Mouse (Mus musculus): ENCODE measurements around the gene P2ry14. TPM values are rescaled to one million over a fixed set of nuclear protein-coding genes. Genes with fewer than 3 reads are reported as not detected.

The P2ry14 gene
- polyA plus RNA-seq (2015; fragmentation: Nextera tagmentation; extraction: Ambion mirVana): 29.7 and 31.3 TPM in 2 replicates

GRCm38 (mm10) chr3:59153424-59153823 is at the start of gene P2ry14:
Gene P2ry14 (minus strand): TSS chr3:59153618.
- Histone ChIP-seq H3K27me3 (ENCODE audit: control insufficient read depth, insufficient read depth, low read depth, low read length) (no peaks in the 10 kb centered on the region), H3K27ac (ENCODE audit: low read length) (no peak within 1 kb of the TSS), H3K4me3 (ENCODE audit: low read length) (no peak within 1 kb of the TSS), H3K4me2 (ENCODE audit: low read depth, low read length) (no peak within 1 kb of the TSS), H3K9me3 (ENCODE audit: control insufficient read depth, low read length) (no peaks in the 10 kb centered on the region), H3K9ac (ENCODE audit: low read length) (no peak within 1 kb of the TSS), H3K36me3 (ENCODE audit: control insufficient read depth, insufficient read depth, low read length) (no peaks in the 10 kb centered on the region), H3K4me1 (replicated peaks; ENCODE audit: control insufficient read depth, insufficient read depth, low read length) (no peaks in the 10 kb centered on the region)
- no peak for ATAC-seq (ENCODE audit: low read depth)
- WGBS: 64% methylated on average over 5 of the region's 5 CpGs

- no peak overlapping the region for H3K27ac ChIP-seq (ENCODE audit: low read length)
- H3K4me3 ChIP-seq (ENCODE audit: low read length): no peak overlapping the region
- H3K9me3 ChIP-seq (ENCODE audit: control insufficient read depth, low read length): no peaks in the 10 kb centered on the region
- no peak overlapping the region for H3K9ac ChIP-seq (ENCODE audit: low read length)
- no peak for ATAC-seq (ENCODE audit: low read depth)
- no peaks in the 10 kb centered on the region for H3K36me3 ChIP-seq (ENCODE audit: control insufficient read depth, insufficient read depth, low read length)
- H3K4me1 ChIP-seq (replicated peaks; ENCODE audit: control insufficient read depth, insufficient read depth, low read length): no peaks in the 10 kb centered on the region; the same call in 1 of the 2 replicates
- WGBS: 58% methylated on average over 4 of the region's 4 CpGs
- H3K4me2 ChIP-seq (ENCODE audit: low read depth, low read length): no peak overlapping the region
- no peaks in the 10 kb centered on the region for H3K27me3 ChIP-seq (ENCODE audit: control insufficient read depth, insufficient read depth, low read depth, low read length)
Observed at GRCm38 (mm10) chr3:59197329-59197948, 44.0 kb upstream of the P2ry14 start.

- WGBS: 79% methylated on average over 7 of the region's 7 CpGs
- Histone ChIP-seq H3K4me3 (ENCODE audit: low read length) (no peak within 1 kb of the TSS), H3K27ac (ENCODE audit: low read length) (no peak within 1 kb of the TSS)
Observed at GRCm38 (mm10) chr3:59194938-59195337, 41.5 kb upstream of the P2ry14 start, which contains the start of gene Gpr87. Gene Gpr87 (minus strand): TSS chr3:59195104.

GRCm38 (mm10) chr3:59194099-59194498 is 40.7 kb upstream of the P2ry14 start:
- Histone ChIP-seq H3K27me3 (ENCODE audit: control insufficient read depth, insufficient read depth, low read depth, low read length) (no peaks in the 10 kb centered on the region), H3K4me2 (ENCODE audit: low read depth, low read length) (no peak overlapping the region), H3K27ac (ENCODE audit: low read length) (no peak overlapping the region), H3K36me3 (ENCODE audit: control insufficient read depth, insufficient read depth, low read length) (no peaks in the 10 kb centered on the region), H3K4me1 (replicated peaks; ENCODE audit: control insufficient read depth, insufficient read depth, low read length) (no peaks in the 10 kb centered on the region), H3K9me3 (ENCODE audit: control insufficient read depth, low read length) (no peaks in the 10 kb centered on the region), H3K9ac (ENCODE audit: low read length) (no peak overlapping the region), H3K4me3 (ENCODE audit: low read length) (no peak overlapping the region)
- ATAC-seq (ENCODE audit: low read depth): no peak
- WGBS: 90% methylated on average over 7 of the region's 7 CpGs

More at GRCm38 (mm10) chr3:59194938-59195337, 41.5 kb upstream of the P2ry14 start, which contains the start of gene Gpr87:
- no peak for ATAC-seq (ENCODE audit: low read depth)
- Histone ChIP-seq H3K27me3 (ENCODE audit: control insufficient read depth, insufficient read depth, low read depth, low read length) (no peaks in the 10 kb centered on the region), H3K4me1 (replicated peaks; ENCODE audit: control insufficient read depth, insufficient read depth, low read length) (no peaks in the 10 kb centered on the region), H3K9me3 (ENCODE audit: control insufficient read depth, low read length) (no peaks in the 10 kb centered on the region), H3K36me3 (ENCODE audit: control insufficient read depth, insufficient read depth, low read length) (no peaks in the 10 kb centered on the region), H3K4me2 (ENCODE audit: low read depth, low read length) (no peak within 1 kb of the TSS), H3K9ac (ENCODE audit: low read length) (no peak within 1 kb of the TSS)

GRCm38 (mm10) chr3:59191674-59192073 is 38.3 kb upstream of the P2ry14 start:
- Histone ChIP-seq H3K4me1 (replicated peaks; ENCODE audit: control insufficient read depth, insufficient read depth, low read length) (no peaks in the 10 kb centered on the region), H3K4me3 (ENCODE audit: low read length) (no peak overlapping the region), H3K27me3 (ENCODE audit: control insufficient read depth, insufficient read depth, low read depth, low read length) (no peaks in the 10 kb centered on the region), H3K9ac (ENCODE audit: low read length) (no peak overlapping the region), H3K9me3 (ENCODE audit: control insufficient read depth, low read length) (no peaks in the 10 kb centered on the region), H3K36me3 (ENCODE audit: control insufficient read depth, insufficient read depth, low read length) (no peaks in the 10 kb centered on the region), H3K4me2 (ENCODE audit: low read depth, low read length) (no peak overlapping the region), H3K27ac (ENCODE audit: low read length) (no peak overlapping the region)
- no peak for ATAC-seq (ENCODE audit: low read depth)
- WGBS: 94% methylated on average over 6 of the region's 6 CpGs

GRCm38 (mm10) chr3:59187336-59187735 is 33.9 kb upstream of the P2ry14 start:
- Histone ChIP-seq H3K27me3 (ENCODE audit: control insufficient read depth, insufficient read depth, low read depth, low read length) (no peaks in the 10 kb centered on the region), H3K4me3 (ENCODE audit: low read length) (no peak overlapping the region), H3K4me1 (replicated peaks; ENCODE audit: control insufficient read depth, insufficient read depth, low read length) (0 out of 2 replicates have a peak, but pooled peaks cover 3% of the 10 kb centered on the region), H3K36me3 (ENCODE audit: control insufficient read depth, insufficient read depth, low read length) (no peaks in the 10 kb centered on the region), H3K9ac (ENCODE audit: low read length) (no peak overlapping the region), H3K9me3 (ENCODE audit: control insufficient read depth, low read length) (no peaks in the 10 kb centered on the region), H3K27ac (ENCODE audit: low read length) (no peak overlapping the region), H3K4me2 (ENCODE audit: low read depth, low read length) (no peak overlapping the region)
- WGBS: 71% methylated on average over 4 of the region's 4 CpGs
- ATAC-seq (ENCODE audit: low read depth): no peak

- Histone ChIP-seq H3K9ac (ENCODE audit: low read length) (no peak overlapping the region), H3K4me2 (ENCODE audit: low read depth, low read length) (no peak overlapping the region), H3K4me1 (replicated peaks; ENCODE audit: control insufficient read depth, insufficient read depth, low read length) (peaks cover 3% of the 10 kb centered on the region; the same call in 1 of the 2 replicates), H3K9me3 (ENCODE audit: control insufficient read depth, low read length) (no peaks in the 10 kb centered on the region), H3K27ac (ENCODE audit: low read length) (no peak overlapping the region; the same call in 1 of the 2 replicates), H3K4me3 (ENCODE audit: low read length) (no peak overlapping the region), H3K36me3 (ENCODE audit: control insufficient read depth, insufficient read depth, low read length) (no peaks in the 10 kb centered on the region), H3K27me3 (ENCODE audit: control insufficient read depth, insufficient read depth, low read depth, low read length) (no peaks in the 10 kb centered on the region)
- ATAC-seq (ENCODE audit: low read depth): peak; percentile 56; the same call in 1 of the 2 replicates
- WGBS: 50% methylated on average over 4 of the region's 4 CpGs
Observed at GRCm38 (mm10) chr3:59185662-59186061, 32.2 kb upstream of the P2ry14 start.

- Histone ChIP-seq H3K4me3 (ENCODE audit: low read length) (no peak overlapping the region), H3K4me2 (ENCODE audit: low read depth, low read length) (no peak overlapping the region), H3K36me3 (ENCODE audit: control insufficient read depth, insufficient read depth, low read length) (no peaks in the 10 kb centered on the region), H3K9me3 (ENCODE audit: control insufficient read depth, low read length) (no peaks in the 10 kb centered on the region), H3K9ac (ENCODE audit: low read length) (no peak overlapping the region), H3K4me1 (replicated peaks; ENCODE audit: control insufficient read depth, insufficient read depth, low read length) (peaks cover 6% of the 10 kb centered on the region; the same call in 1 of the 2 replicates), H3K27ac (ENCODE audit: low read length) (no peak overlapping the region), H3K27me3 (ENCODE audit: control insufficient read depth, insufficient read depth, low read depth, low read length) (no peaks in the 10 kb centered on the region)
- no peak for ATAC-seq (ENCODE audit: low read depth)
Observed at GRCm38 (mm10) chr3:59182129-59182528, 28.7 kb upstream of the P2ry14 start.

GRCm38 (mm10) chr3:59181134-59181533 is 27.7 kb upstream of the P2ry14 start:
- Histone ChIP-seq H3K4me1 (replicated peaks; ENCODE audit: control insufficient read depth, insufficient read depth, low read length) (peaks cover 6% of the 10 kb centered on the region; the same call in 1 of the 2 replicates), H3K9ac (ENCODE audit: low read length) (no peak overlapping the region), H3K4me3 (ENCODE audit: low read length) (no peak overlapping the region), H3K27ac (ENCODE audit: low read length) (no peak overlapping the region), H3K27me3 (ENCODE audit: control insufficient read depth, insufficient read depth, low read depth, low read length) (no peaks in the 10 kb centered on the region), H3K9me3 (ENCODE audit: control insufficient read depth, low read length) (no peaks in the 10 kb centered on the region), H3K4me2 (ENCODE audit: low read depth, low read length) (no peak overlapping the region), H3K36me3 (ENCODE audit: control insufficient read depth, insufficient read depth, low read length) (no peaks in the 10 kb centered on the region)
- WGBS: 54% methylated on average over 5 of the region's 5 CpGs
- ATAC-seq (ENCODE audit: low read depth): 0 out of 2 replicates have a peak, but pooled peaks have one; percentile 17

Data from lung, embryonic 16.5 days (tissue).